ENCODE assay signal across 8 mouse cellular contexts in genomic region chr9:107323558-107323957, GRCm38 (mm10). TPM values are rescaled to one million over a fixed set of nuclear protein-coding genes. Genes with fewer than 3 reads are reported as not detected.
DNase-seq lines count a peak whose midpoint lies in the region; ATAC-seq lines count a peak whose summit lies in the region.
"Had no signal": no experiment of that assay in that cellular context is flagged by ENCODE, and none has a peak within 500 bp of the region (broad histone marks: within the 10 kb centered on the region; RNA-seq: fewer than 3 reads in every experiment).

No protein-coding gene starts in this region.

- DNase-seq in liver: no peak
- peak; percentile 83 for DNase-seq in cerebellum, adult 11-12 months
- DNase-seq in gastrocnemius, postnatal 10 days: peak; percentile 86
- peak; percentile 59 for DNase-seq in kidney, postnatal 14 days
- DNase-seq in thymus, postnatal 25 days: peak; percentile 25
- no peak for DNase-seq in midbrain, embryonic 11.5 days (ENCODE audit: low spot score, missing footprints)

- 0 out of 2 replicates have a peak, but pooled peaks cover 3% of the 10 kb centered on the region for H3K36me3 ChIP-seq in liver, embryonic 12.5 days
- no peaks in the 10 kb centered on the region for H3K36me3 ChIP-seq in midbrain, embryonic 11.5 days (ENCODE audit: control insufficient read depth, insufficient read depth, low read length)

- WGBS in liver, embryonic 12.5 days (ENCODE audit: insufficient replicate concordance): 36% methylated on average over 6 of the region's 6 CpGs
- 83% methylated on average over 6 of the region's 6 CpGs for WGBS in midbrain, embryonic 11.5 days

- no peak overlapping the region for H3K27ac ChIP-seq in liver, embryonic 12.5 days
- H3K27ac ChIP-seq in midbrain, embryonic 11.5 days (ENCODE audit: low read depth, low read length): no peak overlapping the region
- H3K27ac ChIP-seq: neural tube, embryonic 12.5 days had no signal

- H3K4me3 ChIP-seq in liver, embryonic 12.5 days: no peak overlapping the region
- H3K4me3 ChIP-seq in midbrain, embryonic 11.5 days (ENCODE audit: low read depth, low read length): no peak overlapping the region
- H3K4me3 ChIP-seq: neural tube, embryonic 12.5 days had no signal

- H3K4me2 ChIP-seq in liver, embryonic 12.5 days: no peak overlapping the region
- H3K4me2 ChIP-seq in midbrain, embryonic 11.5 days: no peak overlapping the region
- H3K4me2 ChIP-seq: neural tube, embryonic 12.5 days had no signal

- 0 out of 2 replicates have a peak, but pooled peaks have one; percentile 22 for ATAC-seq in liver, embryonic 12.5 days
- no peak for ATAC-seq in midbrain, embryonic 11.5 days (ENCODE audit: low FRiP score)

- peaks cover 12% of the 10 kb centered on the region; the same call in 1 of the 2 replicates for H3K4me1 ChIP-seq in liver, embryonic 12.5 days
- H3K4me1 ChIP-seq in midbrain, embryonic 11.5 days (ENCODE audit: control insufficient read depth, insufficient read depth, low read length): no peaks in the 10 kb centered on the region
- H3K4me1 ChIP-seq: neural tube, embryonic 12.5 days had no signal

- H3K9me3 ChIP-seq in liver, embryonic 12.5 days (replicated peaks): no peaks in the 10 kb centered on the region
- H3K9me3 ChIP-seq in midbrain, embryonic 11.5 days (ENCODE audit: control insufficient read depth, low read length): no peaks in the 10 kb centered on the region
- H3K9me3 ChIP-seq: neural tube, embryonic 12.5 days had no signal

- H3K27me3 ChIP-seq in liver, embryonic 12.5 days (replicated peaks): no peaks in the 10 kb centered on the region
- no peaks in the 10 kb centered on the region for H3K27me3 ChIP-seq in midbrain, embryonic 11.5 days (ENCODE audit: control insufficient read depth, insufficient read depth, low read length)
- H3K27me3 ChIP-seq: neural tube, embryonic 12.5 days had no signal

- H3K9ac ChIP-seq in liver, embryonic 12.5 days: no peak overlapping the region
- H3K9ac ChIP-seq in midbrain, embryonic 11.5 days (ENCODE audit: low read length): no peak overlapping the region
- H3K9ac ChIP-seq: neural tube, embryonic 12.5 days had no signal

RNA-seq across cellular contexts. Expression of gene Hemk1, which starts 14.6 kb away (rescaled TPM):
- polyA plus RNA-seq in liver, embryonic 12.5 days (2016; fragmentation: Nextera tagmentation; extraction: Ambion mirVana): 4.9 and 5.0 TPM in 2 replicates
- total RNA-seq in gastrocnemius, postnatal 10 days (2021): 10 to 100 TPM; 12.8 to 14.4 TPM
- 9.9 and 10.7 TPM in 2 replicates for polyA plus RNA-seq in midbrain, embryonic 11.5 days (2014; fragmentation: Nextera tagmentation; extraction: Ambion mirVana)

RNA-seq across cellular contexts. Expression of gene 6430571L13Rik, which starts 16.8 kb away (rescaled TPM):
- polyA plus RNA-seq in liver, embryonic 12.5 days (2016; fragmentation: Nextera tagmentation; extraction: Ambion mirVana): 0.06 and 0.10 TPM in 2 replicates
- 10 to 100 TPM; 29.4 to 54.7 TPM for total RNA-seq in gastrocnemius, postnatal 10 days (2021)
- polyA plus RNA-seq in midbrain, embryonic 11.5 days (2014; fragmentation: Nextera tagmentation; extraction: Ambion mirVana): 2.0 and 2.3 TPM in 2 replicates

RNA-seq across cellular contexts. Expression of gene Cish, which starts 27.7 kb away (rescaled TPM):
- 16.2 and 18.1 TPM in 2 replicates for polyA plus RNA-seq in liver, embryonic 12.5 days (2016; fragmentation: Nextera tagmentation; extraction: Ambion mirVana)
- 10 to 100 TPM in 1 of 2 experiments, 1 to 10 TPM in 1; 6.7 to 16.8 TPM for total RNA-seq in gastrocnemius, postnatal 10 days (2021)
- polyA plus RNA-seq in midbrain, embryonic 11.5 days (2014; fragmentation: Nextera tagmentation; extraction: Ambion mirVana): 4.0 and 4.2 TPM in 2 replicates

RNA-seq across cellular contexts. Expression of gene Mapkapk3, which starts 33.9 kb away (rescaled TPM):
- polyA plus RNA-seq in liver, embryonic 12.5 days (2016; fragmentation: Nextera tagmentation; extraction: Ambion mirVana): 12.5 and 13.2 TPM in 2 replicates
- total RNA-seq in gastrocnemius, postnatal 10 days (2021): 10 to 100 TPM; 11.0 to 14.4 TPM
- polyA plus RNA-seq in midbrain, embryonic 11.5 days (2014; fragmentation: Nextera tagmentation; extraction: Ambion mirVana): 2.5 and 2.7 TPM in 2 replicates

Comparison
In these comparisons a context has a peak if more than half of its experiments do, and no peak if none do; other contexts are left out.
1. DNase-seq: peak in cerebellum, adult 11-12 months (single experiment), gastrocnemius, postnatal 10 days (single experiment), kidney, postnatal 14 days (single experiment) and thymus, postnatal 25 days (single experiment); none in liver (single experiment) and midbrain, embryonic 11.5 days (single experiment).